Mouse (Mus musculus): ENCODE data around the gene Glrx3. TPM values are rescaled to one million over a fixed set of nuclear protein-coding genes. Genes with fewer than 3 reads are reported as not detected.

Glrx3 gene
- polyA plus RNA-seq, 1 experiment = 45.6 TPM

GRCm38 (mm10) chr7:137472149-137472548 lies 34.7 kb downstream of the Glrx3 start:
- no peak for DNase-seq (ENCODE audit: low read depth)

- no peak for DNase-seq (ENCODE audit: low read depth)
Measured at GRCm38 (mm10) chr7:137477950-137478620, 40.7 kb downstream of the Glrx3 start.

GRCm38 (mm10) chr7:137478621-137478982 lies 41.2 kb downstream of the Glrx3 start:
- no peak for DNase-seq (ENCODE audit: low read depth)

- DNase-seq (ENCODE audit: low read depth) = no peak
Measured at GRCm38 (mm10) chr7:137480839-137481238, 43.4 kb downstream of the Glrx3 start.

- no peak for DNase-seq (ENCODE audit: low read depth)
Measured at GRCm38 (mm10) chr7:137483987-137484386, 46.6 kb downstream of the Glrx3 start.

GRCm38 (mm10) chr7:137488391-137488790 lies 51.0 kb downstream of the Glrx3 start:
- DNase-seq (ENCODE audit: low read depth) = no peak

DNA sequence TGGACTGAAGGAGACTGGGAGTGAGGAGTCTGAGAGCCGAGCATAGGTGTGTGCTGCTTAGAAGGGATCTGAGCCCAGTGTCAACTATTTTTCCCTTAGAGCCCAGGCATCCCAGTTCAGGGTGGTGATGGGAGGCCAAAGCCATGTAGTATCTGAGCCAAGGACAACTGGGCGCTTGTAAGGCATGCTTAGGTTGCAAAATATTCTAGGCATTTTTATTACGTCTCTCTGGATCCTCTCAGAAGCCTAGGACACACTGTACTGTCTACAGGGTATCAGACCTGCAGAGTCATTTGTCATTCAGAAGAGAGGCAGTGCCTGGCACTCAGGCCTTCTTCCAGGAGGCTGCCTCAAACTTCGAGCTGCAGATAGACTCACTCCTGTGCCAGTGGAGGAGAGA lies 53.3 kb downstream of the Glrx3 start:
- DNase-seq (ENCODE audit: low read depth) = no peak

GRCm38 (mm10) chr7:137492307-137492973 lies 55.0 kb downstream of the Glrx3 start:
- no peak for DNase-seq (ENCODE audit: low read depth)

GRCm38 (mm10) chr7:137498736-137499135 lies 61.3 kb downstream of the Glrx3 start:
- DNase-seq (ENCODE audit: low read depth) = no peak

GRCm38 (mm10) chr7:137517588-137517987 lies 80.2 kb downstream of the Glrx3 start:
- DNase-seq (ENCODE audit: low read depth) = no peak

DNA sequence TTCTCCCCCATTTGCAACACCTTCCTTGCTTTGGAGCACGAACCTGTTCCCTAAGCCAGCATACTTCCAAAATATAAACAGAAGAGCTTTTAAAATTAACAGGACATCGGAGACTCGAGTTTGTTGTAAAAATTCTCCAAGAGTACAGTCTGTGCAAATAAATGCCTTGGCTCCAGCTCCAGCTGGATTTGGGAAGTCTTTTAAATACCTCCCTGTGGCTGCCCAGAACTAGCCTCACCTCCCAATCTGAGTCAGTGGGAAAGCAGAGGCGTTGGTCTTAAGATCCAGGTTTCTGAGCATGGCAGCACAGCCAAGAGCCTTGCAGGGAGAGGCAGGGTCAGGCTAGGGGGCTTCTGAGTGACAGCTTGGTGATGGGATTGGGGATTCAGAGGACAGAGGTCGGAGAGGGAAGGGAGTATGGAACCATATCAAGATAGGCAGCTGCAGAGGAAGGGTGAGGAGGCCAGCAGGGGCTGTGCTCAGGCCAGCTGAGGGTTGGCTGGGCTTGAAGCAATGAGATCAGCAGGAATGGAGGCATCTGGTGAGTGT lies 80.7 kb downstream of the Glrx3 start:
- no peak for DNase-seq (ENCODE audit: low read depth)

Other genes with a start within 250 kb of the Glrx3 start
- 6.0 and 7.7 TPM in 2 replicates for gene Ebf3, start 123.2 kb upstream of the Glrx3 start, polyA plus RNA-seq (2012; rRNA removed)
- 8.5 and 8.9 TPM in 2 replicates for gene 9430038I01Rik, start 26.9 kb upstream of the Glrx3 start, polyA plus RNA-seq (2012; rRNA removed)

All from gonadal fat pad, adult 2 months (tissue).